Mouse (Mus musculus): Measurements from ENCODE around the gene Mapk8ip1.
A peak's percentile ranks its signal among the peaks of the same experiment; 100 is the strongest.

The Mapk8ip1 gene

GRCm38 (mm10) chr2:92390206-92390930, 10.7 kb downstream of the Mapk8ip1 start:
- no peak for DNase-seq (ENCODE audit: low read depth)

DNA sequence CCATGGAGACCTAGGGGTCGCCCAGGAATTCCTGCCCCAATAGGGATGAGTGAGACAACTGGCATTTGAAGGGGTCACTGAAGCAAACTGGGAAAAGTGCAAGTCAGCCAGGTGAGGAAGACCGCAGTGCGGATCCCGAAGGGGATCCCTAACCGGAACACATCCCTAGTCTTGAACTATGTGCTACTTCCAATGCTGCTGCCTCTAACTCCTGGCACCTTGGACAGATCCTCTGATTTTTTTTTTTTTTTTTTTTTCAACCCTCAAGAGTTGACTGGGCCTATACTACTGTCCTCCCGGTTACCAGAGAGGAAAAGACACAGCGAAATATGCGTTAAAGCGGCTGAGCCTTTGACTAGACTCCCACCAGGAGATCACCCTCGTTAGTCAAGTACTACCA, 11.4 kb downstream of the Mapk8ip1 start:
- no peak for DNase-seq (ENCODE audit: low read depth)

- DNase-seq (ENCODE audit: low read depth), result no peak
Measured at GRCm38 (mm10) chr2:92388891-92389641, 12.0 kb downstream of the Mapk8ip1 start.

DNA sequence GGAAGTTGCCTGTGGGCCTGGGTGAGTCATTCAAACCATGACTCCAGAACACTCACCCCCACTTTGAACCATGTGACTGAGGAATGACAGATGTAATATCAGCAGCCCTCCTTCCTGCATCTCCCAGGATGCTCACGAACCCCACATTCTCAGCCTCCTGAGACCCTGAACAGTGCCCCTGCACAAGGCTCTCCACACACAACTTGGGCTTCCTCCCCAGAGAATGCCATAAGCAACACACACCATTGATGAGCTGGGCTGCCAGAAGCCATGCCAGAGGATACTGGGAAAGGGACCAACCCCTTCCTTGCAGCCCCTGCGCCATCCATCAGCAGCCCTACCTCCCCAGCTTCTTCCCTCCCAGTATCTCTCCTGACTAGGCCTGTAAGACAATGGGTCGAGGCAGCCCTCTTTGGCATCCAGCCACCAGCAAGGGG, 13.0 kb downstream of the Mapk8ip1 start:
- no peak for DNase-seq (ENCODE audit: low read depth)

DNA sequence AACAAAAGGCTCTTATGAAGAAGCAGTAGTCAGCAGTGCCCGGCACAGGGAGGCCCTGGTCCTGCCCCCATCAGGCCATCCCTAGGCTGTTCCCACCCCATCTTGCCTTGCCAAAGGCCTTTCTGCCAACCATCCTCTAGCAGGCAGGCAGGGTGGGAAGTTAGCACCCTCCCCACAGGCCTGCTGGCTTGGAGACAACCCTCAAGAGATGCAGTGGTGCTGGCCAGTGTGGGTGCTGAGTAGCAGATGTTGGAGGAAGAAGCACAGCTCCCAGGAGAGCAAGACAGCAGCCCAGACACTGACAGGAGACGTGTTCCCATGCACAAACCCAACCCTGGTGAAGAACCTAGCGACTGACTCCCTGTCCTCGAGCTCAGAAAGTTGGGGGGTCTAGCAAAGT, 13.4 kb downstream of the Mapk8ip1 start:
- no peak for DNase-seq (ENCODE audit: low read depth)

DNA sequence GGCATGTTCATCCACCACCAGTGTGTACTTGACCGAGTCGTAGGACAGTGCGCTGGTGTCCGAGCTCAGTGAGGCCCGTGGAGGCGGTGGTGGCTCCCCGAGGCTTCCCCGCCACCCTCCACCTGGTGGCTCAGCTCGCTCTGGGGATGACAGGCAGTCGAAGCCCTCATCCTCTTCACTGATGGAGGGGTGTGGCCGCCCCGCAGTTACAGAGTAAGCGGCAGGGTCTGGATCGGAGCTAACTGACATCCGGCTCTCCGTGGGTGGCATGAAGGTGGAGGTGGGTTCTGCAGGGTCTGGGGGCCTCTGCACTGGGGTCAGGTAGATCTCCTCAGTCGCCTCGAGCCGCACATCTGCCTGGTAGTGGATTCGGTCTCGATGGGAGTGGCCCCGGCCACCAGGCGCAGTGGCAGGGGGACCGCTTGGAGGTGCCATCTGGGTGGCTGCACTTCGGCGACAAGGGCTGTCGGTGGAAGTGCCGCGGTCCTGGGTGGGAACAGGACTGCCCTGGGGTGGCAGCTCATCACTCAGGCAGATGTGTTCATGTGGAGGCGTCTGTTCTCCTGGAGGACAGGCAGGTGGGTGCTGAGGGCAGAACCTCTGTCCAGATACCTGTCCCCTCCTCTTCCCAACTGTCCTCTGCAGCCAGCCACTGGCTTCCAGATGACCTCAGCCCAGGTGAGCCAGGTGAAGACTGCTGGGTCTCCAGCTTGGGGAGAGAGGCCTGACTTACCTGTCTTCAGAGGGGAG, 14.1 kb downstream of the Mapk8ip1 start:
- no peak for DNase-seq (ENCODE audit: low read depth)

DNA sequence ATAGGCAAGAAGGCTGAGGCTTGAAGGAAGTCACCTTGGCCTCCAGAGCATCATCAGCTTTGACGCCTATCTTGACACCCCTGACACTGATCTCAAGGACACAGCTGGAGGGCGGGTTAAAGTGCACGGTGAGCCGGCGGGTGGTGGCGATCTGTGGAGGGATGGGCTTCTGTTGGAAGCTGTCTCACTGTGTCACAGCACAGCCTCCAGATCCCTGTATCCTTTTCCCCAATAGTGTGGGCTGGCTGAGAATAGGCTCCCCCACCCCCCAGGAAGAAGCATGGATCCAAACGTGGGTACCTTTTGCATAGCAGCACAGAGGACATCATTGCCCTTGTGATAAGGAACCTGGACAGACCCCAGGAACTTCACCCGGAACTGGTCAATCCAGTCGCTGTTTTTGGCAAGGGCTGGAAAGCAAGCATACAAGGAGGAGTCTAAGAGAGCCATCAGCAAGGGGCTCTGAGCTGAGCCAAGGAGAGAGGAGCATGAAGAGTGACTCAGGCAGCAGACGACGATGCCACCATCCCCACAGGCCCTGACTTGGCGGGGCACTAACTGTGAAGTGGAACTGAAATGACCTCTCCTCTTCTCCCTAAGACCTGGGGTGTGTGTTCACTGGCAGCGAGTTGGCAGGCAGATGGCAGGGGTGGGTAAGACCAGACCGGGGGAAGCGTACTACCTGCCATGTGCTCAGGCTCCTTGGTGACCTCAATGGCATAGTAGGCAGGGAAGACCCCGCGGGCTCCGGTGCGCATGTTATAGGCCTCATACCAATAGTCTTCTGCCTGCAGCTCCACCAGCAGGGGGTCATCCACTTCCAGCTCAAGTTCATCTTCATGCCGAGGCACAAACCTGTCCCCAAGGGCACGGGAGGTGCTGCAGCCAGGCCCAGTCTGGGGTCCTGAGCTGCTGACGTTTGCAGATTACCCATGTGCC, 15.7 kb downstream of the Mapk8ip1 start:
- no peak for DNase-seq (ENCODE audit: low read depth)

DNA sequence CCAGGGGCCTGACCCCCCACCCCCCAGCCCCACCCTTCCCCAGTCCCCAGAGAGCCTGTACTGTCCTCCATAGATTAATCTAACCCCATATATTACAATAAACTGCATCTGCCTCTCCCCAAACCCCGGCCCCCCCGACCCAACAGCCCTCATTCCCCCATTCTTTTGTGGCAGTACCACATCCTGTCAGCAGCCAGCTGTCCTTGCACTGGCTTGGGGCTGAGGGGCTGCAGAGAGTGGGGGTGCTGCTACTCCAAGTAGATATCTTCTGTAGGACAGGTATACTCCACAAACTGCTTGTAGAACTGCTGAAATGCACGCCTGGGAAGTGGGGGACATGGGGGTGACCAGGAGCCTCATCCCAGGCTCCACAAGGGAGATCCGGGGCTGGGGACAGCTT, 17.0 kb downstream of the Mapk8ip1 start:
- DNase-seq (ENCODE audit: low read depth), result no peak

- DNase-seq (ENCODE audit: low read depth), result no peak
Measured at GRCm38 (mm10) chr2:92382759-92383158, 18.3 kb downstream of the Mapk8ip1 start.

DNA sequence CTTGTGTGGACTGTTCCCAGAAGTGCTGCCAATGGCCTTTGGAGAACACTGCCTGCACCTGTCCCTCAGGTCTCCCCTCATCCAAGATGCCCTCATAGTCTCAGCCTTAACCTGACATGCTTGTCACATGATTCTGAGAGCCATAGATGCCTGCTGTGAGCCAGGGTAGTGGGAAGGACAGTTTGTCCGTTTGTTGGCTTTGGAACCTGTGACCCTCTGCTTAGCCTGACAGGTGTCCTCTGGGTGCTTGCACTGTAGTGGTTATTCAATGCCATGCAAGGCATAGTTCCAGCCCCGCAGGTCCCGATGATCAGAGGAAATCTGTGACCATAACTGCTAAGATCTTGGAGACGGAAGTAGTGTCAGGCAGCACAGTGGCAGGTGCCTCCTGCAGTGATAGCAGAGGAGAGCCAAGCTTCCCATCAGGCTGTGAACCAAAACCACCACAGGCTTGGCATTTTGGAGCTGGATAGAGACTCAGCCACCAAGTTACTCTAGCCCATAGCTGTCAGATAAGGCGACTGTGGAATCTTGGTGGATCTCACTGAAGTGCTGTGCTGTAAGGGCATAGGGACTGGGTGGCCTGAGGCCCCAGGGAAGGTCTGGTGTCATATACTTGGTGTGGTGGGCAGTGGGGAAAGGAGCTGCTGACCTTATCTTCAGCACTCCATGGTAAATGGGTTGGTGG, 19.0 kb downstream of the Mapk8ip1 start, which contains the start of gene 1700029I15Rik:
Gene 1700029I15Rik (plus strand): TSS at position 638 of the 688 bp plus-strand sequence.
- no peak for DNase-seq (ENCODE audit: low read depth)

- DNase-seq (ENCODE audit: low read depth), result no peak
Measured at GRCm38 (mm10) chr2:92381161-92381560, 19.9 kb downstream of the Mapk8ip1 start.

GRCm38 (mm10) chr2:92380495-92381050, 20.5 kb downstream of the Mapk8ip1 start:
- no peak for DNase-seq (ENCODE audit: low read depth)

DNA sequence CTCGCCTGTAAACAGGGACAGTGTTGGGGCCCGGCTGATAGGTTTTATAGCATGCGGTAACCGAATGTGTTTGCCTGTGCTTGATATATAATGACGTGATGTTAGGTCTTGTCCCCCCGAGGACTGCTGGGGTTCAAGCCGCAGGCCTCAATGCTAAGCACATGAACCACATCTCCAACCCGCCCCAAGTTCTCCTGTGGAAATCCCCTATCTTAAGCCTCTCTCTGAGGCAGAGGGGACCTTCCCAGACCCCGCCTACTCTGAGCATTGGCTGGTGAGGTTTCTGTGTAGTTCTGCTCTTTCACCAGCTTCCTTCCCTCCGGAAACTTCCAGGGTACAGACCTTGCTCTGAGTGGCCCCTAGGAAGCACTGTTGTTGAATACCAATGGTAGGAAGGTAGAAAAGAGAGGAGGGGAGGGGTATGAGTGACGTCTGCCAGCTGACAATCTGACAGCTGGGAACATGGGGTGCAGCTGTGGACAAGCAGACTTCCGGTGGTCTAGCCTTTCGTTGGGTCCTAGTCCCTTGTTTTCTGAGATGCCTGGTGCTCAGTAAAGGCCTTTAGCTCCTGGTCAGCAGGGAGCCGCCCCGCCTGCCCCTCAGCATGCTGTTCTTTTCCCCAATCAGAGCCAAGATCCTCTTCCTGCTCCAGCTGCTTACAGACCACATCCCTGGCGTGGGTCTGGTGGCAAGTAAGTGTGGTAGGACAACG, 21.1 kb downstream of the Mapk8ip1 start:
- no peak for DNase-seq (ENCODE audit: low read depth)

DNA sequence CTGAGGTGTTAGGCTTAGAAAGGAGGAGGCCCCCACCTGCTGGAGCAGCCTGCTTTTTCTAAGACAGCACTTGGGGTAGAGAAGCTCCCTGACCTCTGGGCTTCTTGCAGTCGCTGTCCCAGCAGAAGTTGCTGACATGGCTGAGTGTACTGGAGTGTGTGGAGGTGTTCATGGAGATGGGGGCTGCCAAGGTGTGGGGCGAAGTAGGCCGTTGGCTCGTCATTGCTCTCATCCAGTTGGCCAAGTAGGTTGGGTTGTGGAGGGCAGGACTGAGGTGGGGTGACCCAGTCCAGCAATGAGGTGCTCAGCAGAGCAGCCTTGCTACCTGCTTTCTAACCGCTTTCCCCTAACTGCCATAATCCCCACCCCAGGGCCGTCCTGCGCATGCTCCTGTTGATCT, 23.7 kb downstream of the Mapk8ip1 start:
- no peak for DNase-seq (ENCODE audit: low read depth)

DNA sequence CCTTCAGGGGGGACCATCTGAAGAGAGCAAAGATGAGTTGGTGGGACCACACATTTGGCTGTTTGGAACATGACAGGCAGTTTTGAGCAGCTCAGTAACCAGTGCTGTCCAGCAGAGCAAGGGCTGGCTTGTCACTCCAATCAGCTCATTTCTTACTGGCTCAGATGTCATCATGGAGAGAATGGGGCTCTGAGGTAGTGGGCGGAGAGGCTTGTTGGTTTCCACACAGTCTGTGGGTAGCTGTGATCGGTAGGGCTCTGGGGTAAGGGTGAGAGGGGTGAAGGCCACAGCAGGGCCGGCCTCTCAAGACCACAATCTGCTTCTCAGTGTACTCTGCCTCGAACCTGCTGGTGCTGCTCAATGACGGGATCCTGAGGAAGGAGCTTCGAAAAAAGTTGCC, 24.8 kb downstream of the Mapk8ip1 start:
- peak; percentile 64 for DNase-seq (ENCODE audit: low read depth)

DNA sequence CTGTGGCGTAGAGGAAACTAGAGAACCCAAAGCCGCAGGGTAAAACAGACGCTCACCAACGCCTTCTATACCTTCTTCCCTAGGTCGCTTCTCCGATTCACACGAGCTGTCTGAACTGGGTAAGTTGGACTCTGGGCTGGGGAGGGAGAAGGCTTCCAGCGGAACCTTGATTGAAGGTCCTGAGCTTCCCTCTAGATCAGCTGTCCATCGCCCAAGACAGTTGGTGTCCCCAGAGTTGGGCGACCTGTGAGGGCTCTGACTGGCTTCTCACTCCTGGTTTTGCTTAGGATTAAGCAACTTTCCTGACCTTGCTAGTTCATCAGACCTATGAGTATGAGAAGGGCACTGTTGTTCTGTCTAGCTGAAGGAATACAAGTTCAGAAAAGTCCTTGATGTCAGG, 25.3 kb downstream of the Mapk8ip1 start:
- DNase-seq (ENCODE audit: low read depth), result peak; percentile 29

DNA sequence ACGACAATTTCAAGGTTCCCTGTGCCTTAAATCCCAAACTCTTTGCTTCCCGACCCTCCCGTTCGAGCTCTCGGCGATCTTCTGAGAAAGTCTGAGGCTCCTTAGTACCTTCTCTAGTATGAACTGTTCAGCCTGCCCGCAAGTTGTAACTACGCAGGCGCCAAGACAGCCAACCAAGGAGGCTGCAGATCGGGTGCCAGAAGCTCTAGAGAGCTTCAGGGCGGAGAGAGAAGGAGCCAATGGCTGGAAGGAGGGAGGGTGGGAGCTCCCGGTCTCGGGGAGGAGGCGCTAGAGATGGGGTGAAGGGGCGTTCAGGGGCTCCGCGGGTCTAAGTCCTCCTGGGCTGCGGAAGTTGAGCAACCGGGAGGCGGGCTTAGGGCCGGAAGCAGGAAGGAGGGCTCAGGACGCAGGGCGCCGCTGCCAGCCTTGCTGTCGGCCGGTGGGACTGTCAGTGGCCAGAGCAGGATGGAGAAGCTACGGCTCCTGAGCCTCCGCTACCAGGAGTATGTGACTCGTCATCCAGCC, 25.9 kb downstream of the Mapk8ip1 start:
- DNase-seq (ENCODE audit: low read depth), result peak; percentile 99

DNA sequence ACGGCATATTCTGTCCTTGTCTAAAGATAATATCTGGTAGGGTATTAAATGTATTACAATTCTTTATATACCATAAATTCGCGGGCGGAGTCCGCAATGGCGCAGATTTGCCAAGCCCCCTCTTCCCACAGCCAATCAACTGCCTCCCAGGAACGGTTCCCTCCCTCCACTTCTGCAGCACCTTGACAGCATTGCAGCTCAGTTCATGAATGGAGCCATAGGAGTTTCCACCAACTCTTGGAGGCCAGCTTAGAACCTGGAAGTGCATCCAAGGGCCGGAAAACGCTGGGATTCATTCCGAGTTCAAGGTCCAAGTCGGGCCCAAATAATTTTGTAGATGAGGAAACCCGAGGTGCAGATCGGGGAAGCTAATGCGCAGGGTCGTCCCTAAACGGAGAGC, 26.5 kb downstream of the Mapk8ip1 start, which contains the start of the genes Pex16 and Large2:
Gene Pex16 (plus strand): TSS at position 163 of the 400 bp plus-strand sequence.
Gene Large2 (minus strand): TSS at position 356 of the 400 bp plus-strand sequence.
- peak; percentile 75 for DNase-seq (ENCODE audit: low read depth)

GRCm38 (mm10) chr2:92373437-92373813, 27.6 kb downstream of the Mapk8ip1 start:
- DNase-seq (ENCODE audit: low read depth), result peak; percentile 22

Data from 416B (cell line).